In the genomic region with DNA sequence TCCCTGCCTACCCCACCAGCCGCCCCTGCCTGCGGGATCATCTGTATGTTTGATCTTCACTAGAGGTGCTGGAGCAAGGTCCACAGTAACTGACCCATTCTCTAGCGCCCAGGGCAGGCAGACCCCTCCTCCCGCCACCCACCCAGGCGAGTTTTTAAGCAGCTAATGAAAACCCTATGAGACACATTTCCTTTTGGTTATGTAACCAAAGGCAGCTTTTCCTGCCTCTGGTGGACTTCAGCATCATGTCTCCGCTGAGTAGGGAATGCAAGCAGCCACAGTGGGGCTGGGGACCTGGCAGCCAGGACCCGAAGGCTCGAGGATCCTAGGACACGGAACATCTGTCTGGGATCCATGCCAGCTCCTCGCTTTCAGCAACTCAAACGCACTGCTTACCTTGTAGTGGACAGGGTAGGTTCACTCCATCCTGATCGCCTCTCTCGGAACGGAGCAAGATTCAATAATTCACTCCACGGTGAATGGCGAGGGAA, we compare ENCODE assay signal across 9 mouse cellular contexts. TPM values are rescaled to one million over a fixed set of nuclear protein-coding genes. Genes with fewer than 3 reads are reported as not detected.
DNase-seq lines count a peak whose midpoint lies in the region; ATAC-seq and TF ChIP-seq lines count a peak whose summit lies in the region.
"Had no signal": no experiment of that assay in that cellular context is flagged by ENCODE, and none has a peak within 500 bp of the region (broad histone marks: within the 10 kb centered on the region; RNA-seq: fewer than 3 reads in every experiment).

No protein-coding gene starts in this region.

- no peak for TF ChIP-seq CTCF in E14TG2a.4 (conservative IDR thresholded peaks at IDR 0.05; ENCODE audit: low read length)
- TF ChIP-seq CTCF in cerebellum, adult 2 months (IDR thresholded peaks at IDR 0.05; ENCODE audit: borderline replicate concordance, insufficient read depth, low read depth, low read length): no peak

- TF ChIP-seq POLR2A in cerebellum, adult 2 months (IDR thresholded peaks at IDR 0.05; ENCODE audit: borderline replicate concordance, insufficient read depth, low read length): no peak
- no peak for TF ChIP-seq POLR2A in limb, embryonic 14.5 days (IDR thresholded peaks at IDR 0.05; ENCODE audit: borderline replicate concordance, extremely low read depth, insufficient read depth, insufficient read length)

- 3% methylated on average over 16 of the region's 16 CpGs for WGBS in cerebellum, adult 2 months
- WGBS in limb, embryonic 14.5 days: 13% methylated on average over 16 of the region's 16 CpGs
- WGBS in kidney, embryonic 16.5 days: 10% methylated on average over 16 of the region's 16 CpGs

- H3K9ac ChIP-seq in limb, embryonic 14.5 days (ENCODE audit: low read depth, low read length, severe bottlenecking): no peak overlapping the region
- H3K9ac ChIP-seq in kidney, embryonic 16.5 days (replicated peaks; ENCODE audit: low read length): no peak overlapping the region

- 0 out of 2 replicates have a peak overlapping the region, but pooled peaks have one; percentile 19 for H3K4me2 ChIP-seq in limb, embryonic 14.5 days (replicated peaks; ENCODE audit: low read depth, low read length, severe bottlenecking)
- no peak overlapping the region for H3K4me2 ChIP-seq in kidney, embryonic 16.5 days (replicated peaks; ENCODE audit: low read depth, low read length)

- peak in 1 of 2 experiments; percentile 64 for DNase-seq in cerebellum, adult 2 months
- peak; percentile 59 to 66 for DNase-seq in frontal cortex, postnatal 36 days (ENCODE audit: low spot score in 2 of 2)
- no peak for DNase-seq in limb, embryonic 14.5 days (ENCODE audit: low spot score)
- DNase-seq in gastrocnemius, postnatal 4 days (ENCODE audit: low spot score in 2 of 2): no peak
- no peak for DNase-seq in kidney, adult 9 months
- no peak for DNase-seq in testis, postnatal 14 days (ENCODE audit: low spot score)

- peaks cover 63% of the 10 kb centered on the region for H3K27me3 ChIP-seq in E14TG2a.4 (ENCODE audit: insufficient read depth, low read length)
- H3K27me3 ChIP-seq in cerebellum, adult 2 months (ENCODE audit: control insufficient read depth, insufficient read depth, low read length): no peaks in the 10 kb centered on the region
- peaks cover 38% of the 10 kb centered on the region for H3K27me3 ChIP-seq in limb, embryonic 14.5 days (ENCODE audit: control insufficient read depth, insufficient read depth, low read length)
- H3K27me3 ChIP-seq in kidney, embryonic 16.5 days (ENCODE audit: insufficient read depth, low read length): peaks cover 29% of the 10 kb centered on the region

- ATAC-seq in limb, embryonic 14.5 days (ENCODE audit: low FRiP score, low read depth): no peak
- no peak for ATAC-seq in kidney, embryonic 16.5 days (ENCODE audit: low FRiP score, low TSS enrichment)

- H3K27ac ChIP-seq in cerebellum, adult 2 months (ENCODE audit: insufficient read depth, low read length): peak overlapping the region; percentile 63
- H3K27ac ChIP-seq in limb, embryonic 14.5 days (replicated peaks; ENCODE audit: low read depth, low read length): no peak overlapping the region
- no peak overlapping the region for H3K27ac ChIP-seq in kidney, embryonic 16.5 days (ENCODE audit: low read length)

- H3K4me3 ChIP-seq in E14TG2a.4 (replicated peaks; ENCODE audit: low read length): peak overlapping the region; percentile 76
- H3K4me3 ChIP-seq in cerebellum, adult 2 months (replicated peaks; ENCODE audit: insufficient read depth, low read depth, low read length): peak overlapping the region; percentile 93
- H3K4me3 ChIP-seq in limb, embryonic 14.5 days (replicated peaks; ENCODE audit: low read length): no peak overlapping the region
- no peak overlapping the region for H3K4me3 ChIP-seq in kidney, embryonic 16.5 days (ENCODE audit: low read length)

- H3K36me3 ChIP-seq in E14TG2a.4 (ENCODE audit: insufficient read depth, low read length): no peaks in the 10 kb centered on the region
- H3K36me3 ChIP-seq in limb, embryonic 14.5 days (ENCODE audit: control insufficient read depth, insufficient read depth, low read length): no peaks in the 10 kb centered on the region
- no peaks in the 10 kb centered on the region for H3K36me3 ChIP-seq in kidney, embryonic 16.5 days (ENCODE audit: insufficient read depth, low read length)

- no peaks in the 10 kb centered on the region for H3K9me3 ChIP-seq in E14TG2a.4 (ENCODE audit: low read length)
- no peaks in the 10 kb centered on the region for H3K9me3 ChIP-seq in limb, embryonic 14.5 days (ENCODE audit: control insufficient read depth, low read length)
- no peaks in the 10 kb centered on the region for H3K9me3 ChIP-seq in kidney, embryonic 16.5 days (ENCODE audit: low read length)

- peaks cover 22% of the 10 kb centered on the region for H3K4me1 ChIP-seq in E14TG2a.4 (replicated peaks; ENCODE audit: low read depth, low read length)
- H3K4me1 ChIP-seq in cerebellum, adult 2 months (ENCODE audit: control insufficient read depth, insufficient read depth, low read length): peaks cover 4% of the 10 kb centered on the region; the same call in 1 of the 2 replicates
- H3K4me1 ChIP-seq in limb, embryonic 14.5 days (ENCODE audit: control insufficient read depth, insufficient read depth, low read length): no peaks in the 10 kb centered on the region
- H3K4me1 ChIP-seq in kidney, embryonic 16.5 days (ENCODE audit: insufficient read depth, low read length): no peaks in the 10 kb centered on the region

RNA-seq across cellular contexts. Expression of gene Kcnj6, which starts 0.7 kb away (rescaled TPM):
- 11.6 and 13.5 TPM in 2 replicates for polyA plus RNA-seq in cerebellum, adult 2 months (2012; rRNA removed)
- 0.03 TPM in 1 of 2 replicates, not detected in the other for polyA plus RNA-seq in limb, embryonic 14.5 days (2012; rRNA removed)
- polyA plus RNA-seq in limb, embryonic 14.5 days (2014; fragmentation: Nextera tagmentation; extraction: Ambion mirVana): not detected in 2 replicates
- total RNA-seq in gastrocnemius, postnatal 4 days (2021): not detected
- polyA plus RNA-seq in kidney, embryonic 16.5 days (2015; fragmentation: Nextera tagmentation; extraction: Ambion mirVana): 0.09 TPM in 1 of 2 replicates, not detected in the other
- polyA plus RNA-seq: gonadal fat pad, adult 2 months had no signal

Comparison
In these comparisons a context has a peak if more than half of its experiments do, and no peak if none do; other contexts are left out.
1. H3K4me3 ChIP-seq: peak in E14TG2a.4 (single experiment) and cerebellum, adult 2 months (single experiment); none in limb, embryonic 14.5 days (single experiment) and kidney, embryonic 16.5 days (single experiment).
2. DNase-seq: peak in frontal cortex, postnatal 36 days (2 of 2); none in limb, embryonic 14.5 days (single experiment), gastrocnemius, postnatal 4 days (0 of 2), kidney, adult 9 months (single experiment) and testis, postnatal 14 days (single experiment).
3. RNA of gene Kcnj6, which starts 0.7 kb away (polyA plus RNA-seq): 11.6 to 13.5 TPM in cerebellum, adult 2 months; 0.03 TPM in limb, embryonic 14.5 days and 0.09 TPM in kidney, embryonic 16.5 days; every median in the first group is over 10 times any median in the second.